Mouse (Mus musculus) small intestine, adult 2 months (tissue): ENCODE results near the gene Zfp282.

Experiments
- CTCF ChIP-seq: fragments of 200-500 bp; IDR thresholded peaks from 2 replicates; pipeline ENCODE4 v1.5.1; 2012; ENCODE audit warnings: low read depth, mild to moderate bottlenecking, control low read depth, inconsistent platforms, low read length, moderate library complexity, mixed read lengths; ENCODE audit not compliant: insufficient replicate concordance, insufficient read length; ENCODE audit errors: extremely low read depth
- POLR2A ChIP-seq: fragments of 200-500 bp; IDR thresholded peaks from 2 replicates; pipeline ENCODE4 v1.6.1; 2012; ENCODE audit warnings: low read depth, mild to moderate bottlenecking, control low read depth, inconsistent platforms, low read length, moderate library complexity

DNA sequence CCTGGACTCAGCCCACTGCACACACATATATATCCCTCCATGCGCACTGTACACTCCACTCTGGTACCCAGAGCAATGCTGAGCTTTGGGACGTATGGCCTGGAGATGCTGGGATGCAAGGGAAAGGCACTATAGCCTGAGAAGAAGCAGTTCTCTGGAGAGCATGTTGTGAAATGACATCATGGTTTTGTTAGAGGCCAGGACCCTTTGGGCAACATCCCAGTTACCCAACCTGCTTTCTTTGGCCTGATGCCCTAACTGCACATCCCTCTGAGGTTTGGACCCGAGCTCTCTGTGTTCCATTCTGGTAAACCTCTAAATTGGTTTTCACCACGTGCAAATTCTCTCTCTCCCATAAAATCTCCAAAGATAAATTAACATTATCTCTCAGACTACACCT lies 26.6 kb downstream of the Zfp282 start:
- TF ChIP-seq CTCF (no peak), POLR2A (no peak)
